Mouse (Mus musculus) intestine, postnatal 0 days (tissue): ENCODE measurements around the gene Dnajc4. TPM values are rescaled to one million over a fixed set of nuclear protein-coding genes. Genes with fewer than 3 reads are reported as not detected.

Source experiments
- ATAC-seq: fragments of 200-750 bp; cut with Nextera tagmentation; 2 replicates; pipeline ENCODE4 v1.8.0; 2017; ENCODE audit warnings: mild to moderate bottlenecking, moderate TSS enrichment, moderate library complexity
- H3K27ac ChIP-seq: fragments of 300-500 bp; sonication (generic); 2 replicates; pipeline ENCODE4 v1.5.1; 2014; ENCODE audit warnings: mild to moderate bottlenecking, low read depth, low read length, moderate library complexity
- H3K27me3 ChIP-seq: fragments of 300-500 bp; sonication (generic); replicated peaks from 2 replicates; pipeline ENCODE4 v1.6.1; 2014; ENCODE audit warnings: low read length, mixed read lengths; ENCODE audit not compliant: control insufficient read depth, insufficient read depth
- H3K36me3 ChIP-seq: fragments of 300-500 bp; sonication (generic); 2 replicates; pipeline ENCODE4 v1.6.1; 2014; ENCODE audit warnings: mild to moderate bottlenecking, moderate library complexity; ENCODE audit not compliant: control insufficient read depth, insufficient read depth
- H3K4me1 ChIP-seq: fragments of 300-500 bp; sonication (generic); replicated peaks from 2 replicates; pipeline ENCODE4 v1.6.1; 2014; ENCODE audit warnings: antibody characterized with exemption, low read length, mixed read lengths; ENCODE audit not compliant: control insufficient read depth, insufficient read depth
- H3K4me2 ChIP-seq: fragments of 300-500 bp; sonication (generic); replicated peaks from 2 replicates; pipeline ENCODE4 v1.6.1; 2014; ENCODE audit warnings: low read depth, mild to moderate bottlenecking, moderate library complexity
- H3K4me3 ChIP-seq: fragments of 300-500 bp; sonication (generic); 2 replicates; pipeline ENCODE4 v1.5.1; 2014; ENCODE audit warnings: low read depth, low read length
- H3K9ac ChIP-seq: fragments of 300-500 bp; sonication (generic); 2 replicates; pipeline ENCODE4 v1.6.1; 2014; ENCODE audit warnings: mild to moderate bottlenecking, low read depth, low read length
- H3K9me3 ChIP-seq: fragments of 300-500 bp; sonication (generic); 2 replicates; pipeline ENCODE4 v1.6.1; 2016; ENCODE audit warnings: mixed run types; ENCODE audit not compliant: control insufficient read depth
- CTCF ChIP-seq: sonication (generic); IDR thresholded peaks from 2 replicates; pipeline ENCODE4 v1.5.1; 2016; ENCODE audit warnings: low read depth, mild to moderate bottlenecking, control low read depth, antibody characterized with exemption, moderate library complexity
- WGBS: fragments of 180-500 bp; shearing (Covaris S2); extraction: QIAGEN DNeasy Blood & Tissue Kit; methylation state at CpG from one replicate; pipeline ENCODE4 v1.1.7; 2014; 5-methylcytosine and 5-hydroxymethylcytosine counted together
- polyA plus RNA-seq: library from polyadenylated mRNA; unstranded; fragments of >200 nt; fragmentation: Nextera tagmentation; extraction: Ambion mirVana; gene quantifications from 2 replicates; pipeline ENCODE4 v1.2.1, GENCODE M21; 2015

Dnajc4 gene
- polyA plus RNA-seq, 1 experiment from 2014 or later = 32.3 TPM

DNA sequence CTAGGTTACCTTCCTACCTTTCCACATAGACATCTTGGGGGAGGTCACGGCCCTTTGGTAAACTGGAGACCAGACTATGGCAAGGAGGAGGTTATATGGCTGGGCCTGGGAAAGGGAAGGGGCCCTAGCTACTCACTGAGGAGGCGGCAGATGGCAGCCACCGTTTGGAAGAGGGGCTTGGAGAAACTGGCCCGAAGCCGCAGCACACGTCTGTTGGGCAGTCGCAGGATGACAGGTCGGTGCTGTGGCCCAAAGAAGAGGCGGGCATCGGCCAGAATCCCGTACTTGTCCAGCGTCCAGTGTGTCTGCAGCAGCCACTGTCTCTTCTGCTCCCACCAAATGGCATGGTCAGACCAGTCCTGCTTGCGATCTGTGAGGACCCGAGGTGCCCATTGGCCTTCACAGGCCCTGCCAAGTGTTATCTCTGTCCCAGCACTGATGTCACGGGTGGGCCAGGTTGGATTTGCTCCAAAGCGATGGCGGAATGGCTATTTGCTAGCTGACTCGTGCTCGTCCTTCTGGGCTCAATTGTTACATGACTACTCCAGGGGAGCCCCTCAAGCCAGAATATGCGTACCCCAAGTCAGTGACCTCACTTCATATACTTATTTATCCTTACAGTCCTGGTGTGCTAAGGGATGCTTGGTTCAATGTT lies 22.2 kb upstream of the Dnajc4 start:
- Histone ChIP-seq H3K9me3 (no peaks in the 10 kb centered on the region), H3K4me1 (no peaks in the 10 kb centered on the region), H3K9ac (no peak overlapping the region), H3K4me3 (no peak overlapping the region), H3K4me2 (no peak overlapping the region), H3K36me3 (0 out of 2 replicates have a peak, but pooled peaks cover 8% of the 10 kb centered on the region), H3K27ac (no peak overlapping the region), H3K27me3 (no peaks in the 10 kb centered on the region)
- 91% methylated on average over 20 of the region's 20 CpGs for WGBS
- ATAC-seq = no peak
- TF ChIP-seq CTCF = no peak

DNA sequence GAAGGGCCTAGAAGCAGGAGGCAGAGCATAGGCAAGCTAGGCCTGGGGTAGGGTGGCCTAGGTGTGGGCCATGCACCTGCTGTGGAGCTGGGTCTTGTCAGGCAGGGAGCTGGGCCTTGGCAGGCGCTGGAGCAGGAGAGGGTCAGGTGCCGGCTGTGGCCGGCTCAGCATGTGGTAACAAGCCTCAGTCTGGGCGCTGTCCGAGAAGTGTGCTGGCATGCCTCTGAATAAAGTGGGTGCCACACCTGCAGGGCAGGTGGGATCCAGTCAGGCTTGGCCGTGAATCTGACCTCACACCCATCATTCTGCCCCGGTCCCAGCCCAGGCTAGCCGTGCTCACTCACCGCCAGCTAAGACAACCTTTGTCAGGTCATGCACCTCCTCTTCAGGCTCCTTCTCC lies 21.6 kb upstream of the Dnajc4 start:
- no peak for ATAC-seq
- 89% methylated on average over 9 of the region's 9 CpGs for WGBS

GRCm38 (mm10) chr19:7012426-7012825 lies 20.1 kb upstream of the Dnajc4 start:
- no peaks in the 10 kb centered on the region for H3K9me3 ChIP-seq
- no peak for TF ChIP-seq CTCF
- H3K4me3 ChIP-seq = no peak overlapping the region
- H3K9ac ChIP-seq = no peak overlapping the region
- ATAC-seq = 0 out of 2 replicates have a peak, but pooled peaks have one; percentile 44
- H3K36me3 ChIP-seq = 0 out of 2 replicates have a peak, but pooled peaks cover 8% of the 10 kb centered on the region
- H3K4me1 ChIP-seq = no peaks in the 10 kb centered on the region
- H3K27ac ChIP-seq = no peak overlapping the region
- H3K27me3 ChIP-seq = no peaks in the 10 kb centered on the region
- 48% methylated on average over 4 of the region's 4 CpGs for WGBS
- H3K4me2 ChIP-seq = no peak overlapping the region

More for the DNA sequence above, 21.6 kb upstream of the Dnajc4 start:
- Histone ChIP-seq H3K4me2 (no peak overlapping the region), H3K4me3 (no peak overlapping the region), H3K9me3 (no peaks in the 10 kb centered on the region), H3K27me3 (no peaks in the 10 kb centered on the region), H3K4me1 (no peaks in the 10 kb centered on the region), H3K36me3 (0 out of 2 replicates have a peak, but pooled peaks cover 8% of the 10 kb centered on the region), H3K9ac (no peak overlapping the region), H3K27ac (no peak overlapping the region)
- no peak for TF ChIP-seq CTCF

GRCm38 (mm10) chr19:7006892-7007593 lies 14.7 kb upstream of the Dnajc4 start:
- Histone ChIP-seq H3K36me3 (no peaks in the 10 kb centered on the region), H3K4me1 (no peaks in the 10 kb centered on the region), H3K9me3 (no peaks in the 10 kb centered on the region), H3K27me3 (no peaks in the 10 kb centered on the region), H3K4me3 (no peak overlapping the region), H3K9ac (no peak overlapping the region), H3K27ac (peak overlapping the region; percentile 46; the same call in 1 of the 2 replicates), H3K4me2 (no peak overlapping the region)
- no peak; the same call in 1 of the 2 replicates for ATAC-seq
- 61% methylated on average over 9 of the region's 9 CpGs for WGBS
- no peak for TF ChIP-seq CTCF

GRCm38 (mm10) chr19:6999360-7000063 lies 7.1 kb upstream of the Dnajc4 start:
- peak overlapping the region; percentile 73; the same call in 1 of the 2 replicates for H3K27ac ChIP-seq
- H3K4me3 ChIP-seq = no peak overlapping the region
- 77% methylated on average over 19 of the region's 19 CpGs for WGBS
- peak; percentile 81 for ATAC-seq
- no peak overlapping the region for H3K9ac ChIP-seq
- H3K4me1 ChIP-seq = peaks cover 7% of the 10 kb centered on the region; the same call in 1 of the 2 replicates
- H3K4me2 ChIP-seq = no peak overlapping the region
- H3K9me3 ChIP-seq = no peaks in the 10 kb centered on the region
- H3K36me3 ChIP-seq = peaks cover 10% of the 10 kb centered on the region; the same call in 1 of the 2 replicates
- H3K27me3 ChIP-seq = no peaks in the 10 kb centered on the region
- no peak for TF ChIP-seq CTCF
